Mouse (Mus musculus) skeletal muscle tissue, postnatal 0 days (tissue): ENCODE results near the gene Spata45. TPM values are rescaled to one million over a fixed set of nuclear protein-coding genes. Genes with fewer than 3 reads are reported as not detected.

ENCODE experiments used
- polyA plus RNA-seq: library from polyadenylated mRNA; unstranded; fragments of >200 nt; fragmentation: Nextera tagmentation; extraction: Ambion mirVana; gene quantifications from 2 replicates; pipeline ENCODE4 v1.2.1, GENCODE M21; 2015

The Spata45 gene
- polyA plus RNA-seq: not detected in 2 replicates

DNA sequence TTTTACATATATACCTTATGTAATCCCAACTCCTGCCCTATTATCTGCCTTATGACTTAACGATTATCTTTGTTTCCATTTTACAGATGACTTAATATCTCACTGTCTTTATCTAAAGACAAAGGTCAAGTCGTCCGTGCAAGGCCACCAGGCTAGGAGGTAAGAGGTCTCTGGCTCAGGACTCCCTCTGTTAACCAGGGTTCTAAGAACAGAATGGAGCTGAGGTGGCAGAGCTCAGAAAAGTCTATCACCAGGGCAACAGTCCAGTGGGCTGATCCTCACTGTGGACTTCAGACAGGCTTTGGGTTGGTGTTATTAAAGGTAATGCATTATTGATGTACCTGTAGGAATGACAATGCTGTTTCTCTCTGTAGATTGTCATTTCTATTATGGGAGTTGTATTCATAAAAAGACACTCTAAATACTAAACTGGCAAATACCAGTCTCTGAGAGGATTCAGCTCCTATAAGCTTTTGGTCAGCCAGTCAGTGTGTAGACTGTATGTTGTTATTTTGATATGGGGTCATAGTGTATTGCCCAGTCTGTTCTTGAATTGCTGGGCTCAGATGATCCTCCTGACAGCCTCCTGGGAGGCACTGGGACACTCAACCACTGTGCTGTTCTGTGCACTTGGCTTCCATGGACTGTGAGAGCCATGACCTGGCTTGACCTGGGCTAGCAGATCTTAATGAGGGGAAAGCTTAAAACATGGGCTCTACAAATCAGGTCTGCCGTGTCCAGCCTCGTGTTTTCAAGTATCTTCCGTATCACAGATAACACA is at the start of gene Spata45:
Spata45 (plus strand) TSS at position 86 of the 781 bp plus-strand sequence.

GRCm38 (mm10) chr1:191026021-191026713 is 10.3 kb upstream of the Spata45 start, which contains the start of gene Flvcr1:
Gene Flvcr1, minus strand, starts transcription at chr1:191026158.

GRCm38 (mm10) chr1:191062781-191063485 is 26.5 kb downstream of the Spata45 start, which contains the start of the genes Tatdn3 and Nsl1:
Gene Tatdn3, minus strand, starts transcription at chr1:191062932.
Gene Nsl1, plus strand, starts transcription at chr1:191063012.

Other genes starting within 250 kb of the Spata45 start
- 6.7 and 7.6 TPM in 2 replicates for gene Rps6kc1, start 124.9 kb upstream of the Spata45 start, polyA plus RNA-seq
- 24.6 and 25.7 TPM in 2 replicates for gene Angel2, start 111.5 kb upstream of the Spata45 start, polyA plus RNA-seq
- 32.3 and 35.4 TPM in 2 replicates for gene Vash2, start 57.3 kb upstream of the Spata45 start, polyA plus RNA-seq
- gene Flvcr1, start 10.5 kb upstream of the Spata45 start, polyA plus RNA-seq: 2.6 and 3.2 TPM in 2 replicates
- 16.0 and 17.7 TPM in 2 replicates for gene Tatdn3, start 26.3 kb downstream of the Spata45 start, polyA plus RNA-seq
- gene Nsl1, start 26.4 kb downstream of the Spata45 start, polyA plus RNA-seq: 2.9 and 3.3 TPM in 2 replicates
- 1.5 and 1.6 TPM in 2 replicates for gene Batf3, start 61.2 kb downstream of the Spata45 start, polyA plus RNA-seq
- not detected in 2 replicates for gene Fam71a, start 128.2 kb downstream of the Spata45 start, polyA plus RNA-seq
- 6.7 and 8.2 TPM in 2 replicates for gene Atf3, start 181.4 kb downstream of the Spata45 start, polyA plus RNA-seq